Mouse (Mus musculus) heart, postnatal 25 days (tissue): ENCODE data around the gene Olfr780. TPM values are rescaled to one million over a fixed set of nuclear protein-coding genes. Genes with fewer than 3 reads are reported as not detected.
"Not testable (repeated sequence)": the region's sequence is repeated elsewhere in the genome, so short reads cannot be mapped to it uniquely, and the experiment has no call there.

Experiments used
- DNase-seq: peaks from one replicate; pipeline ENCODE4 v3.0.0; 2022; ENCODE audit warnings: low spot score
- intact Hi-C: fragments of 180-260 bp; cut with DNase I; formaldehyde crosslinking; loops from one replicate; pipeline ENCODE4 v1.15.1; 2025
- total RNA-seq, 2 experiments: library from RNA; stranded (reverse); gene quantifications; 2 replicates each; pipeline ENCODE4 v1.2.3; 2021

Gene Olfr780
- total RNA-seq = not detected

GRCm38 (mm10) chr10:129317817-129318216, at the start of gene Olfr780:
Gene Olfr780, plus strand, starts transcription at chr10:129318117.
- intact Hi-C loops = no loop called here
- no peak for DNase-seq

GRCm38 (mm10) chr10:129271081-129271535, 46.8 kb upstream of the Olfr780 start, which contains the start of gene Olfr777:
Gene Olfr777, minus strand, starts transcription at chr10:129271485.
- intact Hi-C loops = no loop called here
- no peak for DNase-seq

- DNase-seq, intact Hi-C loops: not testable (repeated sequence)
Observed at GRCm38 (mm10) chr10:129312973-129313372, 4.9 kb upstream of the Olfr780 start.

GRCm38 (mm10) chr10:129313521-129313920, 4.4 kb upstream of the Olfr780 start:
- DNase-seq, intact Hi-C loops: not testable (repeated sequence)

GRCm38 (mm10) chr10:129328554-129328953, 10.6 kb downstream of the Olfr780 start, which contains the start of gene Olfr781:
Gene Olfr781, plus strand, starts transcription at chr10:129328854.
- DNase-seq = no peak
- intact Hi-C loops = no loop called here

GRCm38 (mm10) chr10:129348550-129348949, 30.6 kb downstream of the Olfr780 start, which contains the start of gene Olfr782:
Gene Olfr782, plus strand, starts transcription at chr10:129348850.
- no peak for DNase-seq
- intact Hi-C loops = no loop called here

GRCm38 (mm10) chr10:129352475-129352874, 34.6 kb downstream of the Olfr780 start:
- intact Hi-C loops, DNase-seq: not testable (repeated sequence)

- intact Hi-C loops, DNase-seq: not testable (repeated sequence)
Observed at GRCm38 (mm10) chr10:129356496-129356895, 38.6 kb downstream of the Olfr780 start.

GRCm38 (mm10) chr10:129357307-129357706, 39.4 kb downstream of the Olfr780 start:
- no peak for DNase-seq
- intact Hi-C loops = no loop called here

Other genes starting within 250 kb of the Olfr780 start
- not detected for gene Olfr766-ps1, start 249.1 kb upstream of the Olfr780 start, total RNA-seq
- not detected for gene Olfr767, start 235.2 kb upstream of the Olfr780 start, total RNA-seq
- not detected for gene Olfr768, start 218.7 kb upstream of the Olfr780 start, total RNA-seq
- not detected for gene Olfr769, start 200.3 kb upstream of the Olfr780 start, total RNA-seq
- not detected for gene Olfr770, start 179.1 kb upstream of the Olfr780 start, total RNA-seq
- gene Olfr771, start 153.4 kb upstream of the Olfr780 start, total RNA-seq = not detected
- gene Olfr772, start 140.2 kb upstream of the Olfr780 start, total RNA-seq = not detected
- gene Olfr773, start 130.7 kb upstream of the Olfr780 start, total RNA-seq = not detected
- not detected for gene Olfr774, start 81.9 kb upstream of the Olfr780 start, total RNA-seq
- gene Olfr775, start 69.7 kb upstream of the Olfr780 start, total RNA-seq = not detected
- gene Olfr776, start 59.0 kb upstream of the Olfr780 start, total RNA-seq = not detected
- not detected for gene Olfr777, start 46.6 kb upstream of the Olfr780 start, total RNA-seq
- gene Olfr781, start 10.7 kb downstream of the Olfr780 start, total RNA-seq = not detected
- gene Olfr782, start 30.7 kb downstream of the Olfr780 start, total RNA-seq = not detected
- not detected for gene Olfr784, start 66.0 kb downstream of the Olfr780 start, total RNA-seq
- gene Olfr785, start 87.3 kb downstream of the Olfr780 start, total RNA-seq = not detected
- not detected for gene Olfr786, start 109.2 kb downstream of the Olfr780 start, total RNA-seq
- gene Olfr787, start 143.7 kb downstream of the Olfr780 start, total RNA-seq = not detected
- not detected for gene Olfr788, start 152.9 kb downstream of the Olfr780 start, total RNA-seq
- not detected for gene Olfr789, start 166.6 kb downstream of the Olfr780 start, total RNA-seq
- gene Olfr790, start 180.4 kb downstream of the Olfr780 start, total RNA-seq = not detected
- gene Olfr791, start 203.7 kb downstream of the Olfr780 start, total RNA-seq = not detected
- gene Olfr792, start 221.0 kb downstream of the Olfr780 start, total RNA-seq = not detected
- not detected for gene Olfr794, start 249.5 kb downstream of the Olfr780 start, total RNA-seq